Mouse (Mus musculus) lung, postnatal 10 days (tissue): ENCODE results near the gene Slitrk3.
"Not testable (repeated sequence)": the region's sequence is repeated elsewhere in the genome, so short reads cannot be mapped to it uniquely, and the experiment has no call there.

Source experiments
- DNase-seq: peaks from one replicate; pipeline ENCODE4 v3.0.0; 2021

Gene Slitrk3

DNA sequence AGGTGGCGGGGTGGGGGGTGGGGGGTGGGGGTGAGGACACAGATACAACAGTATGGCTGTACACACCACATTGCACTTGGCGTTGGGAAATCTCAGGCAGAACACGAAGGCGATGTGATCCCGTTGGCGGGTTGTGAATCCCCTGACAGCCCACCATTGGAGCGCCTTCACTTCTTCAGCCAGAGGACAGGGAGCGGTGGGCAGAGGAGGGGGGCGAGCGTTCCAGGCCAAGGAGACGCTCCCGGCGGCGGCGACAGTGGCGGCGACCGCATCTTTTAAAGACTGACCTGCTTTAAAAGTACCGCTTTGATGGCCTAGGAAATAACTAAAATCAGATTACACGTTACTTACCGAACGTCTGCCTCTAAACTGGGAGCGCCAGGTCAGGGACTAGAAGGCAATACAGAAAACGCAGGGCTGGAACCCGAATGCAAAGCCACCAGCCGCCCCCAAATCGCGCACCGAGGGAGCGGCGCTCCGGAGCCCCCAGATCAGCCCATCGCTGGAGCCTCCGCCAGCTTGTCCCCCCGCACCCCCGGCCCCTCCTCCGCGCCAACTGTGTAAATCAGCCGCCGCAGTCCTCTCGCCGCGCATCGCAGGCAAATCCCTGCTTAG lies at the start of gene Slitrk3:
Slitrk3 (minus strand) TSS at position 607 of the 615 bp plus-strand sequence.
- DNase-seq: no peak

DNA sequence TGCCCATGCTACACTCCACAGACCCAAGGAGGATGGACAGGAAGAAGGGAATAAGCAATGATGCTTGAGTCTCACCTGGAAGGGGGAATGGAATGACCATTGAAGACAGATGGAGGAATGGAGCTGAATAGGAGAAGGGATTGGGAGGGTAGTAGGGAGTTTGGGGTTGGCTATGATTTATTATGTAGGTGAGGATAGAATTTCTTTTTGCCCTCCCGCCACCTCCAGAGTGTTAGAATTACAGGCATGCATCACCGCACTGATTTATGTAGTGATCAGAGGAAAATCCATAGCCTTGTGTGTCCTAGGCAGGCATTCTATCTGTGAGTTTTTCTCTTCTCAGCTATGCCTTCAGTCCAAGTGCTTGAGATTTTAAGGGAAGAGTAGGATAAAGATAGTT lies 36.8 kb upstream of the Slitrk3 start:
- DNase-seq: not testable (repeated sequence)

DNA sequence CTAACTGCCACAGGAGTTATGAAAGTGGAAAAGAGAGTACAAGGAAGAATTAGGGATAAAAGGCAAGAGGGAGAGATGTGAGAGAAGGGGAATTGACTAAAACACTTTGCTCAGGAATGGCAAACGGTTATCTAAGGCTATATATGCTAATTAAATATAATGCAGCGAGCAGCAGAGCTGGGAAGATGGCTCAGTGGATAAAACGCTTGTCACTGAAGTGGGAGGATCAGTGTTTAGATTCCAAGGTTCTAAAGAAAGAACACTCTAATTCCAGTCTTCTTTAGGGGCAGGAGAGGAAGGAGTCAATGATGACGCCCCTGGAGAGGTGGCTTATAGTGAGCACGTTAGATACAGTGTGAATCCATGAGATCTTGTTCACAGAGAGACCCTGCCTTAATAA lies 27.0 kb upstream of the Slitrk3 start:
- DNase-seq: no peak

DNA sequence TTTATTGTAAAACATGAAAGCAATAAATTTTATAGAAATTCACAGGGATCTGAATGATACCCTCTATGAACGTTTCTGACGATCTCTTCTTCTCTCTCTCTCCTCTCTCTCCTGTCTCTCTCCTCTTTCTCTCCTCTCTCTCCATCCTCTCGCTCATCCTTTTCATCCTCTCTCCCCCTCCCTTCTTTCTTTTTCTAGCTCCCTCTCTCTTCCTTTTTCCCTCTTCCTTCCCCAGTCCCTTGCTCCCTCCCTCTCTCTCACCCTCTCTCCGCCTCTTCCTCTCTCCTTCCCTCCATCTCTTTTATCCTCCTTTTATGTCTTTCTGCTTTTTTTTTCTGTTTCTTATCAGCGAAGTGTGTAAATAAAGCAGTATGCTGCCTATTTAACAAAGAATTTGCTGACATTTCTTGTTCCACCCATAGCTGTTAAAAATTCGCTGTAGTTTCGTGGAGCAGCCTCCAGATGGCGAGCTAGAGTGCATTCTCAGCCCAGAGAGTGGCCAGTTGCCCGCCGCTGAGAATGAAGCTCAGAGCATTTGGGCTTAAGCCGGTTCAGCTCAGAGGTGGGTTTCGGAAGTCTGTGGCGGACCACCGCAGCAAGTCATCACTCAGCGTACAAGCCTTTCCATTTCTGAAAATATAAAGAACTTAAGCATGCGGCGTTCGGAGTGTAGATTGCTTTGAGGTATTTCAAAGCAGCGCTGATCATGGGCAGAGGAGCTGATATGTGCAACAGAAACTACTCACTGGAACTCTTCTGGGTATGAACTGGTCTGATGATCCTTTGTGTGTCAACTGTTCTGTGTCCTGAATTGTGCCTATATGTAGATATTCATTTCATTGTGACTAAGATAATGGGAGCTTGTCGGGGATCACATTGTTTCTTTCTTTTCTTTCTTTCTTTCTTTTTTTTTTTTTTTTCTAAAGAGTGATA lies 8.5 kb upstream of the Slitrk3 start:
- peak; percentile 49 for DNase-seq

DNA sequence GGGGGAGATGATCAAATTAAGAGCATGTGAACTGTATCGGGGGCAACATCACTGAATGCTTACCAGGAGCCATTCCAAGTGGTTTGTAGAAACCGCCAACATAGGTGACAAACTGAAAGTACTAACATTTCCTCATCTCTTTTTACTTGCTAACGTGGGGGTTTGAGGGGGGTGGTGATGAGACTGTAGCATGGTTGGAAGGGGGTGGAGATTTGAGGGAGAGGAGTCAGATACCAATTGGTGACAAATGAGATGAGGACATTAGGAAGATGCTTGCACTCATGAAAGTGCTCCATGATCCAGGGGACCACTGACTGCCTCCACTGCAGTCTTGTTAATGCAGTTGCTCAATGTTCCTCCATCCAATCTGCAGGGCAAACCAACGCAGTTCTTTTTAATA lies 587 bp upstream of the Slitrk3 start:
- no peak for DNase-seq

DNA sequence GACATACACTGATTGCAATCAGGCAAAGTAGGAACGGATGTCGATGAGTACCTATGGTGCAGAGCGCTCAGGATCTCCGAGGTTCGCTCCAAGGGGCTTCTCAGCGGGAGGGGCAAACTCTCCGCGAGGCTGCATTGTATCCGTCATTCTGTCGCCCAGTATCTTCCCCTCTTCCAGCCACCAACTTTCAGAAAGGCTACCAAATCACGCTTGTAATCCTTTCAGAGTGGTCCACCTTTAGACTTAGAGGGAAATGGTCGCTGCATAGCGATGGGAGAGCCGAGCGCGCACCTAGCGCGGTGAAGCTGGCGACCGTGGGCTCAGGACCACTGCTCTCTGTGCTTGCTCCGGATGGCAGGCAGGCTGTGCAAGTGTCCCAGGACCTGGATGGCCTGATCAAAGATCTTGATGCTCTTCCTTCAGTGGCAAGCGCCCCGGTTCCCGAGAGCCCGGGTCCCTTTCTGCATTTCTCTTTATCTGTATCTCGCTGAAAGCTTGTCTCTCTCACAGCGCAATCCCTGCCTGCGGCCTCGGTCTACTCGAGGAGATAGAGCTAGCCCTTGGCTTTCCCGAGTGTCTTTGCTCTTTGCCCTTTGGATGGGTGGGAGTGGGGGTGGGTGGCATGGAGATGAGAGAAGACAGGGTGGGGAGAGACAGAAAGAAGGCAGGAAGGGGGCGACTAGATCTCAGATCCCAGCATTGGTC lies 959 bp downstream of the Slitrk3 start:
- DNase-seq: no peak

DNA sequence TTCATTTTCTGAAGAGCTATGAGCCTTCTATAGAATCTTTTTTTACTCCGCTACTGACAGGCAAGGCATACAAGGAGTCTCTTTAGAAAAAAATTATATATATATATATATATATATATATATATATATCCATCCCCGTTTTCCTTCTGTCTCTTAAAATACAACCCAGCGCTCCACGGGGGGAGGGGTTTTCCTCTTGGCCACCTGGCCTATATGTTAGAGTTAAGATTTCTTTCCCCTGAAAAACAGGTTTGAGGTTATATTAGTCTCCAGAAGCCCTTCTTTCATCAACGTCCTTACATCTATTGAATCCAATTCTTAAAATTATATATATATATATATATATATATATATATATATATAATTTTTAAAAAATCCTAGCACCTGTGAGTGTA lies 1.6 kb downstream of the Slitrk3 start:
- DNase-seq: no peak

DNA sequence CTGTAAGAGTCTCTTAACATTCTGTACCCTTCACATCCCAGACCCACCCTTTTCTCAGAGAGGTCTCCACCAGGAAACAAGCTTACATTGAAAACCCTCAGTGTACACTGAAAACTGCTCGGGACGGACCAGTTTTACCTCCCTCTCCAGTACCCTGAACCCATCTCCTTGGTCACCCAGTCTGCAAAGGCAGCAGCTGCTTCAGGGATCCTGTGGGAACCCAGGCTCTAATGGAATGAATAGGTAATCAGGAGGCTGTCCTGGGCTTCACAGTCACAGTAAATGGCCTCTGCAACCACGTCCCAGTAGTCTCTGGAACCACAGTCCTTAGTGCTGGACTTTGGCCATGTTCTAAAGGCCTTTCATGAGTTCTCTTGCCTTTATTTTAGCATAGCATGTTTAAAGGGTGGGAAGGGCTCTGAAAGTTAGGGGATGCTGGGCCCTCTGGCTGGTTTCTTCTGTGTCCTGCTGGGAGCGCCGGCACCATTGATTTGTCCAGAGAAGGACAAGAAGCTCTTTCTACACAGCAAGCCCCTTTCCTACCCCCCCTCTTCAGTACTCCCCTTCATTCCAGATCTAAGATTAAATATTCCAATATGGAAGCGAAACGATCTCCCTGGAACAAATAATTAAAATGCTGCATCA lies 2.1 kb downstream of the Slitrk3 start:
- DNase-seq: no peak

DNA sequence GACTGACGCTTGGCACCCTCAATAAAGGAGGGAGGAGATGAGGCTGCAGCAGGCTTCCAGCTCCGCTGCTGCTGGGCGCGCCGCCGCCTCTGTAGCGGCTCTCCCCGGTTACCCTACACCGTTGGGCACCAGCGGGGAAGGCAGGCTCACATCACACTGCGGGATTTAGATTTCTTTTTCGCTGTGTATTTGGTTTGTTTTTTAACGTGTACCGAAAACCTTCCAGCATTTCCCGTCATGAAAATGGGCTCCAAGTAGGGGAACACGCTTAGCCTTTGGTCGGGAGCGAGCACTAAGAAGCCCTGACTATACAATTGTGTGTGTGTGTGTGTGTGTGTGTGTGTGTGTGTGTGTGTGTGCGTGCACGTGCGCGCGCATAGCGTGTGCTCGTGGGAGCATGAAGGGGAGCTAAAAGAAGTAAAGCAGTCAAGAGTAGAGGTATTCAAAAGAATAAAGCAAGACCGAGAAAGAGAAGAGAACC lies 4.1 kb downstream of the Slitrk3 start:
- DNase-seq: no peak

DNA sequence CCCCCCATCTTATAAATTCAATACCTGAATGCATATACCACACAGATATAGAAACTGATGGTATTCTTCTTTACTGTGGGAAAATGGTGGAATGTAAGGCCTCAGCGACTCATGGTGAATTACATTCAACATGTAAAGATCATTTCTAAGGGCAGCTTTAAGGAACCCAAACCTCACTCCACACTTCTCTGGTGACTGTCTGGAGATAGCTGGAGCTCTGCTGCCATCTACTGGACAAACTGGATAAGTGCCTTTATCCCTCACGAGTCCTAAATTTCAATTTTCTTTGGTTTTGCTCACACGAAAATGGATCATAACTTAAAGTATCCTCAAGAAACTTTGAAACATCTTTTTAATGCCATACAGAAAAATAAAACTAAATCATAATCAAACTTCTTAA lies 11.4 kb downstream of the Slitrk3 start:
- DNase-seq: peak; percentile 54

DNA sequence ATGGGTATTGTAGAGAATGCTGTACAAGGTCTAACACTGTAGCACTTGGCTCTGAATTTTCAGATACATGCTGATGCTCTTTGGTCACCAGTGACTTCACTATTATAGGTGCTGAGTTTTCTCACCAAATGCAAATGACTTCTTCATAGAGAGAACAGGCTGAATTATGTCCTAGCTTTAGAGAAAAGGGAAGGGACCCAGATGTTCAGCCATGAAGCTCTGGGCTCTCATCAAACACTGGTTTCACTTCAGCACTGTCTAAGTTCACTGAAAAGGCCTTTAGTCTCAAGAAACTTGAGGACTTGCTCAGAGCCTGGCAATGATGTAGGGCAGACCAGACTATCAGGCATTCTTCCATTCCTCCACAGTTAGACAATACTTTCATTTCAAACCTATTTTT lies 15.3 kb downstream of the Slitrk3 start:
- DNase-seq: no peak

DNA sequence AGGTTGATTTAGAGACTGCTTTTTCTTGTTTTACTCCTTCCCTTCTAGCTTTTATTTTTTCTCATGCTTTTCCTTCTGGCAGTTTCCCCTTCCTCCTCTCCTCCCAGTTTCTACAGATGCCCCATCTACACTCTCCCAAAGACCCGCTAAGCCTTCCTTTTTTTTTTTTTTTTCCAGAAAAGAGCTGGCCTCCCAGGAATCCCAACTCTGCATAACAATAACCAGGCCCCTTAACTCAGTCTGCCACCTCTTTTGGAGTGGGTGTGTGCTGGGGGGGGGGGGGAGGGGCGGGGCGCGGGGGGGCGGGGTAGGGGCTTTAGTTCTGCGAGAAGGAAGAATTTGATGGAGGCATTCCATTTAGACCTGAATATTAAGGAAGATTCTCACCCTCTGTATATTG lies 51.6 kb downstream of the Slitrk3 start:
- no peak for DNase-seq

DNA sequence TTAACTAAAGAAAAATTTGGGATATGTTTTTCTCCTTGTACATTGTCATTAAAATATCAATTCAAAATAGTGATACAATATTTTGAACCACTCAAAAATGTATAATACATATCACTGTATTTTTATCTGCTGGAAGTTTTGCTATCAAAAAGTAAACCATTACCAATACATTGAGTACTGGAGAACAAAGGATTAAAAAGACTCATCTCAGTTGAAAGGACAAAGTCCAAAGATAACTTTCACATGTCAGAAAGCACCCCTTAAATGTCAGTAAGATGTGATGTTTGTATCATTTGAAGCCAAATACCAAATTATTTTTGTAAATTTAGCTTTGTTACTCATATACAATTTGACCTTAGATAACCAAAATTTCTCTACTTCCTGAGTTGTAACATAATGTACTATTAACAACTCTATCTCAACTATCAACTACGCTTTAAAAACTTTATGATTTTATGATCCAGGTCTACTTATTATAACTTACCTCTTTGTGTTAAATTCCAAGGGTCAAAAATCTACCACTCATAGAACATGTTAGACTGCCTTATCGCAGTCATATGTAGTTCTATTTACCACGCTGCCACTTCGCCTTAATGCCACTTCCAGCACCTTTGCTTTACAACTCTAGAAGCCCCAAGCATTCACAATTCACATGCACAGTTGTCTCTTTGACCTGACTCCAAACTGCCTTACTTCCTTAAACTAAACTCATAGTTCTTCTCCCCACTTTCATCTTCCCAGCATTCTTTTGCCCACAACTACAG lies 54.5 kb downstream of the Slitrk3 start:
- DNase-seq: no peak

DNA sequence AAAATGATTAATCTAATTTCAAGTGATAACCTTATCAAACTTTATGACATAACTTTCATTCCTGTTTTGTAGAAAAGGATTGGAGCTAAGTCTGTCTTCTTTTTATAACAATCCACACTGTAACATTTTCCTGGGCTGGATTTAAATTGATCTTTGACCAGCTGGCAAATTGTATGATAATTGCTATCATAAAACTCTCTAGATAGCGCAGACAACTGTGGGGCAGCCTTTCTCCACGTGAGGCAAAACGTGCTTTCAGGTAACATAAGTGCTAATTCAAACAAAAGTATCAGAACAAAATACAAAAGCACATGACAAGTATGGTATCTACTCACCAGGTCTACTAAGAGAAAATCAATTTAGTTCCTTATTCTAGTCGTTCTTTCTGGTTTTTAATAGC lies 60.1 kb downstream of the Slitrk3 start:
- DNase-seq: no peak
